Mouse (Mus musculus) heart, embryonic 14.5 days (tissue): Measurements from ENCODE around the gene Cngb1. TPM values are rescaled to one million over a fixed set of nuclear protein-coding genes. Genes with fewer than 3 reads are reported as not detected.

ENCODE experiments used
- ATAC-seq: fragments of 200-750 bp; cut with Nextera tagmentation; 2 replicates; pipeline ENCODE4 v1.8.0; 2017; ENCODE audit warnings: low read depth, moderate TSS enrichment; ENCODE audit not compliant: insufficient number of reproducible peaks, insufficient read depth, low FRiP score
- H3K27ac ChIP-seq, 2 experiments: fragments of 200-500 bp in 1 of 2; fragments of 300-500 bp in 1 of 2; sonication (generic) in 1 of 2; replicated peaks in 1 of 2; 2 replicates each; pipeline ENCODE4 v1.5.1; 2012 to 2014; ENCODE audit warnings: low read depth in 2 of 2, low read length in 2 of 2, control low read depth in 1 of 2, mild to moderate bottlenecking in 1 of 2, mixed read lengths in 1 of 2; ENCODE audit not compliant: control insufficient read depth in 1 of 2, insufficient read depth in 1 of 2
- H3K27me3 ChIP-seq: fragments of 300-500 bp; sonication (generic); 2 replicates; pipeline ENCODE4 v1.6.1; 2014; ENCODE audit warnings: mild to moderate bottlenecking, low read length, control low read depth; ENCODE audit not compliant: control insufficient read depth, insufficient read depth
- H3K36me3 ChIP-seq: fragments of 300-500 bp; sonication (generic); 2 replicates; pipeline ENCODE4 v1.6.1; 2014; ENCODE audit warnings: mild to moderate bottlenecking, control low read depth, low read length, mixed read lengths; ENCODE audit not compliant: control insufficient read depth, insufficient read depth
- H3K4me1 ChIP-seq, 2 experiments: fragments of 200-500 bp in 1 of 2; fragments of 300-500 bp in 1 of 2; sonication (generic) in 1 of 2; 2 replicates each; pipeline ENCODE4 v1.6.1; 2012 to 2014; ENCODE audit warnings: low read length in 2 of 2, control low read depth in 1 of 2, mixed read lengths in 1 of 2; ENCODE audit not compliant: control insufficient read depth in 2 of 2, insufficient read depth in 2 of 2
- H3K4me2 ChIP-seq: fragments of 300-500 bp; sonication (generic); 2 replicates; pipeline ENCODE4 v1.6.1; 2014; ENCODE audit warnings: mild to moderate bottlenecking, low read length
- H3K4me3 ChIP-seq, 2 experiments: fragments of 200-500 bp in 1 of 2; fragments of 300-500 bp in 1 of 2; sonication (generic) in 1 of 2; 2 replicates each; pipeline ENCODE4 v1.5.1; 2012 to 2014; ENCODE audit warnings: low read length in 2 of 2, mild to moderate bottlenecking in 2 of 2, control low read depth in 1 of 2, low read depth in 1 of 2, moderate library complexity in 1 of 2; ENCODE audit not compliant: control insufficient read depth in 1 of 2, insufficient read depth in 1 of 2
- H3K9ac ChIP-seq: fragments of 300-500 bp; sonication (generic); 2 replicates; pipeline ENCODE4 v1.6.1; 2014; ENCODE audit warnings: mild to moderate bottlenecking, low read length
- H3K9me3 ChIP-seq: fragments of 300-500 bp; sonication (generic); 2 replicates; pipeline ENCODE4 v1.6.1; 2016; ENCODE audit warnings: low read length, control low read depth; ENCODE audit not compliant: control insufficient read depth
- WGBS: fragments of 180-500 bp; shearing (Covaris S2); extraction: QIAGEN DNeasy Blood & Tissue Kit; methylation state at CpG from one replicate; pipeline ENCODE4 v1.1.7; 2014; 5-methylcytosine and 5-hydroxymethylcytosine counted together
- polyA plus RNA-seq: library from polyadenylated mRNA; unstranded; fragments of >200 nt; fragmentation: Nextera tagmentation; extraction: Ambion mirVana; gene quantifications from 2 replicates; pipeline ENCODE4 v1.2.1, GENCODE M21; 2014

Cngb1 gene
- polyA plus RNA-seq, 1 experiment from 2014 or later = 1.00 TPM

GRCm38 (mm10) chr8:95348356-95348755, 42.0 kb upstream of the Cngb1 start:
- Histone ChIP-seq H3K4me1 (peaks cover 24 to 35% of the 10 kb centered on the region in 2 experiments), H3K9me3 (no peaks in the 10 kb centered on the region), H3K36me3 (peaks cover 33% of the 10 kb centered on the region), H3K4me3 (no peak overlapping the region), H3K4me2 (peak overlapping the region; percentile 47; the same call in 1 of the 2 replicates), H3K27ac (peak overlapping the region in 1 of 2 experiments; percentile 71; a peak in 2 of 4 replicates), H3K9ac (peak overlapping the region; percentile 44; the same call in 1 of the 2 replicates), H3K27me3 (no peaks in the 10 kb centered on the region)
- 83% methylated on average over 2 of the region's 2 CpGs for WGBS
- no peak for ATAC-seq

- H3K4me2 ChIP-seq = no peak overlapping the region
- no peak overlapping the region for H3K4me3 ChIP-seq
- H3K4me1 ChIP-seq = peaks cover 24 to 36% of the 10 kb centered on the region in 2 experiments
- H3K36me3 ChIP-seq = peaks cover 47% of the 10 kb centered on the region
- WGBS = 17% methylated on average over 8 of the region's 8 CpGs
- H3K9ac ChIP-seq = no peak overlapping the region
- H3K27me3 ChIP-seq = no peaks in the 10 kb centered on the region
- H3K27ac ChIP-seq = 0 out of 4 replicates have a peak overlapping the region, but pooled peaks of 1 of the 2 experiments have one; percentile 5
- no peaks in the 10 kb centered on the region for H3K9me3 ChIP-seq
- ATAC-seq = no peak
Measured at GRCm38 (mm10) chr8:95346643-95347545, 40.5 kb upstream of the Cngb1 start.

DNA sequence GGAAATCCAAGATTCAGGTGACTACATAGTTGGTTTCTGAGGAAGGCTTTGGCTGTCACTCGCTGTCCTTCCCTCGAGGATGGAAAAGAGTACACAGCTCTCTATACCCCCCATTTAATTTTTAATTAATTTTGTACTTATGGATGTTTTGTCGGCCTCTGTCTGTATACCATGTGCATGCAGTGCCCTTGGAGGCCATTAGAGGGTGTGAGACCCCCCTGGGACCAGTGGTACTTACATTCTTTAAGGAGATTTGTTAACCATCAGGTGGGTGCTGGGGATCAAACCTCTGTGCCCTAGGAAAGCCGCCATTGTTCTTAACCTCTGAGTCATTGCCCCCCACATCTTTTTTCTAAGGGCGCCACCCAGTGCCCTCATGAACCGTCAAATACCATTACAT, 38.3 kb upstream of the Cngb1 start:
- no peak for ATAC-seq
- H3K36me3 ChIP-seq = peaks cover 69% of the 10 kb centered on the region
- no peak overlapping the region for H3K9ac ChIP-seq
- H3K4me2 ChIP-seq = no peak overlapping the region
- no peaks in the 10 kb centered on the region for H3K9me3 ChIP-seq
- H3K4me1 ChIP-seq = peaks cover 20 to 32% of the 10 kb centered on the region in 2 experiments
- H3K27me3 ChIP-seq = no peaks in the 10 kb centered on the region
- no peak overlapping the region for H3K27ac ChIP-seq
- H3K4me3 ChIP-seq = no peak overlapping the region
- 73% methylated on average over 6 of the region's 6 CpGs for WGBS

- H3K4me3 ChIP-seq = no peak overlapping the region
- 43% methylated on average over 5 of the region's 5 CpGs for WGBS
- no peak overlapping the region for H3K4me2 ChIP-seq
- peak overlapping the region; percentile 19 to 37; a peak in 1 of 4 replicates for H3K27ac ChIP-seq
- no peaks in the 10 kb centered on the region for H3K9me3 ChIP-seq
- no peaks in the 10 kb centered on the region for H3K27me3 ChIP-seq
- peaks cover 96% of the 10 kb centered on the region for H3K36me3 ChIP-seq
- 0 out of 2 replicates have a peak overlapping the region, but pooled peaks have one; percentile 34 for H3K9ac ChIP-seq
- no peak for ATAC-seq
- peaks cover 2 to 9% of the 10 kb centered on the region in 2 experiments; a peak in 3 of 4 replicates for H3K4me1 ChIP-seq
Measured at GRCm38 (mm10) chr8:95341721-95342120, 35.3 kb upstream of the Cngb1 start.

- H3K4me1 ChIP-seq = peaks cover 4 to 7% of the 10 kb centered on the region in 2 experiments; a peak in 3 of 4 replicates
- no peak overlapping the region for H3K27ac ChIP-seq
- H3K9ac ChIP-seq = no peak overlapping the region
- 0 out of 2 replicates have a peak, but pooled peaks cover 3% of the 10 kb centered on the region for H3K9me3 ChIP-seq
- no peak for ATAC-seq
- no peak overlapping the region for H3K4me3 ChIP-seq
- no peak overlapping the region for H3K4me2 ChIP-seq
- H3K27me3 ChIP-seq = no peaks in the 10 kb centered on the region
- peaks cover 68% of the 10 kb centered on the region for H3K36me3 ChIP-seq
Measured at GRCm38 (mm10) chr8:95336363-95336762, 30.0 kb upstream of the Cngb1 start.

DNA sequence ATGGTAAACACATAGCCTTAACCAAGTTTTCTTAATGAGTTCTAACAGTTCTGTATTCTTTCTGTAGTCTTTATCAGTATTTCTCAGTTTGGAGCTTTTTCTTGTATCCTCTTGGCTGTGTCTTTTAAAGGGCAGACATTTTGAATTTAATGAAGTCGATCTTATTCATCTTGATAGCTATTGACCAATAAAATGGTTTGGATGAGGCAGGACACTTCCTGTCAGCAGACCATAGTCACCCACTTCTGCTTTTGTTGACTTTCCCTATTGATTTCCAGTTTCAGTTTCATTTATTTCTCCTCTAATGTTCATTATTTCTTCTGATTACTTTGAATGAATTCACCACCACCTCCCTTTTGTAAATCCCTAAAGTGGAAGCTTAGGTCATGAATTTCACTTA, 29.3 kb upstream of the Cngb1 start:
- 81% methylated on average over 1 of the region's 1 CpGs for WGBS
- Histone ChIP-seq H3K4me2 (no peak overlapping the region), H3K4me3 (no peak overlapping the region), H3K36me3 (peaks cover 61% of the 10 kb centered on the region), H3K9ac (no peak overlapping the region), H3K27me3 (no peaks in the 10 kb centered on the region), H3K9me3 (0 out of 2 replicates have a peak, but pooled peaks cover 3% of the 10 kb centered on the region), H3K27ac (no peak overlapping the region), H3K4me1 (peaks cover 4 to 7% of the 10 kb centered on the region in 2 experiments; a peak in 3 of 4 replicates)
- no peak for ATAC-seq

GRCm38 (mm10) chr8:95332437-95333199, 26.2 kb upstream of the Cngb1 start:
- peaks cover 52% of the 10 kb centered on the region for H3K36me3 ChIP-seq
- peaks cover 6 to 21% of the 10 kb centered on the region in 2 experiments; a peak in 3 of 4 replicates for H3K4me1 ChIP-seq

More at GRCm38 (mm10) chr8:95332437-95333199, 26.2 kb upstream of the Cngb1 start:
- Histone ChIP-seq H3K4me3 (peak overlapping the region; percentile 87 to 89), H3K27me3 (no peaks in the 10 kb centered on the region), H3K27ac (peak overlapping the region; percentile 99 to 100), H3K9ac (peak overlapping the region; percentile 93), H3K9me3 (0 out of 2 replicates have a peak, but pooled peaks cover 3% of the 10 kb centered on the region), H3K4me2 (peak overlapping the region; percentile 94)
- ATAC-seq = no peak; the same call in 1 of the 2 replicates
- WGBS = 26% methylated on average over 21 of the region's 21 CpGs
